Mouse (Mus musculus): ENCODE measurements around the gene Tmem8.
A peak's percentile ranks its signal among the peaks of the same experiment; 100 is the strongest.
"Not testable (repeated sequence)": the region's sequence is repeated elsewhere in the genome, so short reads cannot be mapped to it uniquely, and the experiment has no call there.

Tmem8 gene

GRCm38 (mm10) chr17:26113181-26113948 lies at the start of gene Tmem8:
Tmem8 (plus strand) TSS chr17:26113299.
- no peak for DNase-seq (ENCODE audit: low read depth, low spot score)

DNA sequence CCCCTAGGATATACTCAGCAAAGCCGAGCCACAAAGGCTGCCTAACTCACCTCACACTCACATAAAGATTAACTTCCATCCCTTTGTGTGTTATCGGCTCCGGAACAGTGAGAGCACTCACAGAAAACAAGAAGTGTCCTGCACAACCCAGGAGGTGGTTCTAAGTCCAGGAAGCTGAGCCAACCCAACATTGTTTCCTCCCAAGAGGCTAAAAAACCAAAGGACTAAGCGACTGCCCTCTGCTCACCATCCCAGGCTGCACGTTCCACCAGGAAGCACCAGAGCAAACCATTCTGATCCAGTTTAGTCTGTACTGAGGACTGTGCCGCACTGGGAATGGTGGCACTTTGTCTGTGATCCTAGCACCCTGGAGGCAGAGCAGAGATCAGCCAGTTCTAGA lies 48.2 kb upstream of the Tmem8 start:
- DNase-seq (ENCODE audit: low read depth, low spot score) = no peak

DNA sequence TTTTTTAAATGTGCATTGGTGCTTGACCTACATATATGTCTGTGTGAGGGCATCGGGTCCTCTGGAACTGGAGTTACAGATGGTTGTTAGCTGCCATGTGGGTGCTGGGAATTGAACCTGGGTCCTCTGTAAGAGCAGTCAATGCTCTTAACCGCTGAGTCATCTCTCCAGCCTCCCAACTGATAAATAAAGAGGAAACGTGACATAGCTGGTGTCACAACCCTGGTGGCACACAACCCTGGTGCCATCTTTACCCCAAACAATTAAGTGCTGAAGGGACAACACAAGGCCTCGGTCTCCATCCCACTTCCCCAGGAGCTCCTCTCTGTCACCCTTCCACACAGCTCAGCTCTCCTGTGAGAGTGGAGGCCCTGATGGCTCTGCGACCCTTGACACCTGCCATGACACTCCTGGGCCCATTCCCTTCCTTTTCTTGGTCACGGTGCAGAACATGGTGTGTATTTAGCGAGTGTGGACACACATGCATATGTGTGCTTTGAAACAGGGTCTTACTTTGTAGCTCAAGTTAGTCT lies 46.5 kb upstream of the Tmem8 start:
- DNase-seq (ENCODE audit: low read depth, low spot score) = no peak

GRCm38 (mm10) chr17:26068024-26068830 lies 44.9 kb upstream of the Tmem8 start:
- no peak for DNase-seq (ENCODE audit: low read depth, low spot score)

DNA sequence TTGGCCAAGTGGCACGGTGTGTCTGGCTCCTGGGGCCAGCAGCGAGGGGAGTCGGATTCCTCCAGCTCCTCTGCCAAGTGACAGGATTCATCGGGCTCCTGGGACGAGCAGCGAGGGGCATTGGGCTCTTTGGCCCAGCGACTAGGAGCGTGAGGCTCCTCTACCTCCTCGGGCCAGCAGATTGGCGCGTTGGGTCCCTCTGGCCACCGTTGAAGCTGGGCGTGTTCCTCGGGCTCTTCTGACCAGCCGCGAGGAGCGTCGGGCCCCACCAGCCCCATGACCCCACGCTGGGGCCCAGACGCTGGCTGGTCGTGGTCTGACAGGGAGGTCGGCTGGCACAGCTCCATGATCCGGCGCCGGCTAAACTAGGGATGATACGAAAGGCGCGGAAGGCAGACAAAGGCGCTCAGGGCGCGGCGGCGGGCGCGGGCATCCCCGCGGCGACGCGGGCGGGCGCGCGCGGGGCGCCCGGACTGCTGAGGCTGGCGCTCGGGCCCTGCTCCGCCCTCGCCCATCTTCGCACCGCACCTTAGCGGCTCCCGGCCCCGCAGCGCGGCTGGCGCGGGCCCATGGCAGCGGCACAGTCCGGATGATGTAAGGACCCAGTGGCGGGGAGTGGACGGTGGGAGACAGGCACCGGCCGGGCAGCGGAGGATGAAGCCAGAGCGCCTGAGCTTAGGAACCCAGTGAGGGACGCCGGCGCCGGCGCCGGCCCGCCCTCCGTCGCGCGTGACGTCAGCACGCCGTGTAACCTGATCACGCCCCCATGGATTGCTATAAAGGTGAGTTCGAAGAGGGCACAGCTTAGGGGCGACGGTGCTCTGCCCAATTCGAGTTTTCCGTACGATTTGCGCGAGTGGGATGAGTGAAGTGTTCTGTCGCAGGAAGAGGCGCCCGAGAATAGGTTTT lies 44.0 kb upstream of the Tmem8 start, which contains the start of gene Rab11fip3:
Gene Rab11fip3, minus strand, starts transcription at position 725 of the 909 bp plus-strand sequence.
- DNase-seq (ENCODE audit: low read depth, low spot score) = peak; percentile 90

GRCm38 (mm10) chr17:26070136-26070535 lies 43.0 kb upstream of the Tmem8 start:
- no peak for DNase-seq (ENCODE audit: low read depth, low spot score)

GRCm38 (mm10) chr17:26075246-26075645 lies 37.9 kb upstream of the Tmem8 start:
- no peak for DNase-seq (ENCODE audit: low read depth, low spot score)

DNA sequence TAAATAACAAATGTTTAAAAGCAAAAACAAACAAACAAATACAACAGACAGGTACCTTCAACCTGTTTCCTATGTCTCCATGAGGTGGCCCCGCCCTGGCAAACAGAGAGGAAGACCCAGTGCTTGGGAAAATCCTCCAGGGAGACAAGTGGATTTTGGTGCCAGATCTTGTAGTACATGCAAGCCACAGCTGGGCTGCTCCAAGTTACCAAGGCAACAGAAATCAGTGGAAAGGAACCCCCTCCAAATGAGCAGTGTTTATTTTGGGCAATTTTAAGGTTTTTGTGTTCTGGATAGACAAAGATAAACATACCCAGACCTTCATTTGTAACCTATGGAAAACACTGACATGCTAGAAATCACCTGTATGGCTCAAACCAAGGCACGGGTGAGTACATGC lies 34.2 kb upstream of the Tmem8 start:
- DNase-seq (ENCODE audit: low read depth, low spot score) = no peak

DNA sequence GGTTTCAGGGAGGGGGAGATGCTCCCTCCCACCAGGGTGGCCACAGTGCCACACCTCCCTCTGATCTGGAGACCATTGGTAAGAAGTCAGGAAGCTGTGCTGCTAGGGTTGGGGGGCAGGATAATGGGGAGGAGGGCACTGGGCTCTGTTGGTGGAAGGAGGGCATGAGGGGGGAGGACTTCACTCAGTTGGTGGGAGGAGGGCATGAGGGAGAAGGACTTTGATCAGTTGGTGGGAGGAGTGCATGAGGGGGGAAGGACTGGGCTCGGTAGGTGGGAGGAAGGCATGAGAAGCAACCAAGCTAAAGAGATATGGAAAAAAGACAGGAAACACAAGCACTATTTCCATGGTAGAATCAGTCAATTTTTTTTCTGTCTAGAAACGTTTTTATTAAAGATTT lies 32.2 kb upstream of the Tmem8 start:
- DNase-seq (ENCODE audit: low read depth, low spot score) = no peak

- DNase-seq (ENCODE audit: low read depth, low spot score) = no peak
These were observed 26.0 kb upstream of the Tmem8 start for GRCm38 (mm10) chr17:26087059-26087564.

DNA sequence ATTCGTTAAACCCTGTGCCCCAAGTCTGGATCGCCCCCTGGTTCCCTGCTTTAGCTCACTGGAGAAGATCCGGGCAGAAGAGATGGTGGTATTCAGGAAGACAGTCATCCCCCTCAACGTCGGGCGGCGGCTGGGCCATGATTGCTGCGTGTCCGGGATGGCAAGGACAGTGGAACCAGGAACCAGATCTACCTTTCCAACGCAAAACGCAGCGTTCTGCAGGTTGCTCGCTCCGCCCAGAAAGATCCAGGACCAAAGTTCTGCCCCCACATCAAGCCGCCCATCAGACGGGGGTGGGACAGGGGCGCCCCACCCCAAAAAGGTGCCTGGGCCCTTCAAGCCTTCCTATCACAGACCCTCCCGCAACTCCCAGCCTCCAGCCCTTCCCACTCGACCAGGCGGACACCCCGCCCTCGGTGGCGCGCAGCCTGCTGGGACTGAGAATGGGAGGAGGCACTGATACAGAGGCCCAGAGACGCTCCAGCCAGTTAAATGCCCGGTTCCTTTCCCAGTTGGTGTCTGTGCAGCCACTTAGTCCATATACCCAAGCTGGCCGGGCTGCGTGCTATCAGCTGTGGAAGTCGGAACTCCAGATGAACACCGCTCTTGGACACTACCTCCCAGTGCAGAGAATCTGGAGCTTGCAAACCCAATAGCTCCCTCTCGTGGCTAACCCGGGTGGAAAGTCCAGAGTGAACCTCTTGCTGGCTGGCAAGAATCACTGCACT lies 23.0 kb upstream of the Tmem8 start, which contains the start of gene Decr2:
Gene Decr2, minus strand, starts transcription at position 433 of the 728 bp plus-strand sequence.
- DNase-seq (ENCODE audit: low read depth, low spot score) = peak; percentile 88

DNA sequence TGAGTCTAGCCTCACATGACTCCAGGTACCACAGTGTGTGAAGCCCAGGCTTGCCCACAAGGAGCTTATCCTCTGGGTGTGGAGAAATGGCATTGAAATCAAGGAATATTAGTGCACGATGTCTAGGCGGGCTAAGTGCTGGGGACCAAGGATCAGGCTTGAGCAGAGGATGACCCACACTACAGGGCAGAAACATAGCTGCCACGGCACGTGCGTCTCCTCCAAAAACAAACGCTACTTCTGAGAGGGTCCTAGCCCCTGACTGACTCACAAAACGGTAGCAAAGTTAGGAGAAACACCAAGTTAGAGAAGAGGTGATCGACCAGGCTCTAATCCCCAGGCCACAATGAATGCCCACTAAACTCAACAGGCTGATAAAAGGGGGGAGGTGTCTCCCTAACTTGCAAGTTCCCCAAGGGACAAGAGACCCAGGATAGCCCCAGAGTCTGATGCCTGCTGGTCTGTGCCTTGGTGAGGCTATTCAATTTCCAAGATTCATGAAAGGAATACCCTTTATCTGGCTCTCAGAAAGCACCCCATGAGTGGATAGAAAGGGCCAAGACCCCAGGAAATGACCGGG lies 18.5 kb upstream of the Tmem8 start:
- no peak for DNase-seq (ENCODE audit: low read depth, low spot score)

GRCm38 (mm10) chr17:26095121-26095740 lies 17.9 kb upstream of the Tmem8 start, which contains the start of gene Nme4:
Nme4 (minus strand) TSS chr17:26095602.
- DNase-seq (ENCODE audit: low read depth, low spot score) = no peak

GRCm38 (mm10) chr17:26098461-26098860 lies 14.6 kb upstream of the Tmem8 start:
- no peak for DNase-seq (ENCODE audit: low read depth, low spot score)

DNA sequence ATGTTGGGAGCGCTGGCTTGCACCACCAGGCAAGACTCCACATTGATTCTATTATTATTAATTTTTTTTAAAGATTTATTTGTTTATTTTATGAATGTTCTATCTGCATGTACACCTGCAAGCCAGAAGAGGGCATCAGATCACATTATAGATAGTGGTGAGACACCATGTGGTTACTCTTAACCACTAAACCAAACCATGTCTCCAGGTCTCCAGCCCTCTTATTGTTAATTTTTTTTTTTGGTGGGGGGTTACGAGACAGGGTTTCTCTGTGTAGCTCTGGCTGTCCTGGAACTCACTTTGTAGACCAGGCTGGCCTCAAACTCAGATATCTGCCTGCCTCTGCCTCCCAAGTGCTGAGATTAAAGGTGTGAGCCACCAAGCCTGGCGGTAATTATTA lies 13.8 kb upstream of the Tmem8 start:
- not testable (repeated sequence) for DNase-seq (ENCODE audit: low read depth, low spot score)

DNA sequence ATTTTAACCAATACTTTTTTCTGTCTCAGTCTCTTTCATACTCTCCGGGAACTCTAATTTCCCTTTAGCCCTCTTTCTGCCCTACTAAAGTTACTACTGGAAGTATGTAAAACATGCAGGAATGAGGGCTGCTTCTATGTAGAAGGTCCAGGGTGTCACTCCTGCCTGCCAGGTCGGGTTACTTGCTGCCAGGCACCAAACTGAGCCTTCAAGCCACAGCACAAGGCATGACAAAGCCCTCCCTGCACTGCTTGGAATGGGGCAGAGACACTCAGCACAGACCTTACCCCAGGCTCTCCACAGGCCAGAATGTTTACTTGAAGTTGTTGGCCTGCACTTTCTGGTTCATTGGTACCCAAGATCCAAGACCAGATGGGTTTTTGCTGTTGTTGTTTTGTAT lies 12.9 kb upstream of the Tmem8 start:
- DNase-seq (ENCODE audit: low read depth, low spot score) = no peak

DNA sequence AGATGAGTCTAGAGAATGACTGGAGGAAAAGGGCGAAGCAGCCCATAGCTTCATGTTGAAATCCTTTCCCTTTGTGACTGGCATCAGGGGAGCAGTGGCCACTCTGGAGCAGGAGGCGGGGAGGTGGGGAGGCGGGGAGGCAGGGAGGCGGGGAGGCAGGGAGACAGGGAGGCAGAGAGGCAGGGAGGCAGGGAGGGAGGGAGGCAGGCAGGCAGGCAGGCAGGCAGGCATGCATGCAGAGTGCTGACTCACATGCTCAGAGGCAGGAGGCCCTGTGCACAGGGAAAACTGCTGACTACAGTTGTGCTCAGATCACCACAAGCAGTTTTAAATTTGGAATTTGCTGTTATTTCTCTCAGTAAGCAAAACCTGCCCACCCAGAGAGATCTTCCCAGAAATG lies 11.6 kb upstream of the Tmem8 start:
- DNase-seq (ENCODE audit: low read depth, low spot score) = no peak

- DNase-seq (ENCODE audit: low read depth, low spot score) = no peak
These were observed 7.5 kb upstream of the Tmem8 start for GRCm38 (mm10) chr17:26105619-26106018.

GRCm38 (mm10) chr17:26110156-26110555 lies 2.9 kb upstream of the Tmem8 start:
- DNase-seq (ENCODE audit: low read depth, low spot score) = no peak

GRCm38 (mm10) chr17:26111024-26111423 lies 2.1 kb upstream of the Tmem8 start:
- no peak for DNase-seq (ENCODE audit: low read depth, low spot score)
